In genomic region chr10:126919067-126919466, GRCm38 (mm10) we compare ENCODE assay signal across 8 mouse cellular contexts. TPM values are rescaled to one million over a fixed set of nuclear protein-coding genes. Genes with fewer than 3 reads are reported as not detected.
DNase-seq lines count a peak whose midpoint lies in the region; ATAC-seq and TF ChIP-seq lines count a peak whose summit lies in the region.

No protein-coding gene starts in this region.

- H3K4me3 ChIP-seq in embryonic facial prominence, embryonic 13.5 days, result no peak overlapping the region
- no peak overlapping the region for H3K4me3 ChIP-seq in limb, embryonic 13.5 days
- H3K4me3 ChIP-seq in midbrain, postnatal 0 days (ENCODE audit: low read depth, low read length), result no peak overlapping the region

- H3K4me1 ChIP-seq in embryonic facial prominence, embryonic 13.5 days, result 0 out of 2 replicates have a peak, but pooled peaks cover 2% of the 10 kb centered on the region
- H3K4me1 ChIP-seq in limb, embryonic 13.5 days, result no peaks in the 10 kb centered on the region
- no peaks in the 10 kb centered on the region for H3K4me1 ChIP-seq in midbrain, postnatal 0 days (ENCODE audit: insufficient read depth, low read length)

- peak; percentile 61; the same call in 1 of the 2 replicates for ATAC-seq in embryonic facial prominence, embryonic 13.5 days (ENCODE audit: insufficient number of reproducible peaks, insufficient read depth, low FRiP score, low TSS enrichment, low read depth)
- ATAC-seq in limb, embryonic 13.5 days (ENCODE audit: low FRiP score, low read depth), result peak; percentile 86
- ATAC-seq in midbrain, postnatal 0 days (ENCODE audit: low FRiP score), result peak; percentile 74

- H3K27me3 ChIP-seq in embryonic facial prominence, embryonic 13.5 days, result no peaks in the 10 kb centered on the region
- no peaks in the 10 kb centered on the region for H3K27me3 ChIP-seq in limb, embryonic 13.5 days
- H3K27me3 ChIP-seq in midbrain, postnatal 0 days (ENCODE audit: insufficient read depth, low read length), result no peaks in the 10 kb centered on the region

- 1% methylated on average over 9 of the region's 9 CpGs for WGBS in embryonic facial prominence, embryonic 13.5 days
- WGBS in limb, embryonic 13.5 days, result 2% methylated on average over 9 of the region's 9 CpGs
- WGBS in midbrain, postnatal 0 days, result under 1% methylated on average over 9 of the region's 9 CpGs

- DNase-seq in 3T3-L1 (ENCODE audit: low read depth, low spot score), result peak; percentile 97
- DNase-seq in adrenal gland, postnatal 25 days, result peak; percentile 91
- DNase-seq in heart, adult 8-10 months (ENCODE audit: low spot score), result peak; percentile 95
- DNase-seq in kidney, adult 9 months, result peak; percentile 92
- DNase-seq in midbrain, postnatal 0 days (ENCODE audit: low spot score), result peak; percentile 95
- DNase-seq in spleen, postnatal 14 days (ENCODE audit: low spot score in 2 of 2), result peak; percentile 76 to 86

- H3K4me2 ChIP-seq in embryonic facial prominence, embryonic 13.5 days, result no peak overlapping the region
- no peak overlapping the region; the same call in 1 of the 2 replicates for H3K4me2 ChIP-seq in limb, embryonic 13.5 days (replicated peaks)
- no peak overlapping the region for H3K4me2 ChIP-seq in midbrain, postnatal 0 days (ENCODE audit: low read depth, low read length, poor library complexity, severe bottlenecking)

- peak; percentile 100 for TF ChIP-seq CTCF in midbrain, postnatal 0 days (IDR thresholded peaks at IDR 0.05)

- H3K36me3 ChIP-seq in embryonic facial prominence, embryonic 13.5 days, result no peaks in the 10 kb centered on the region
- H3K36me3 ChIP-seq in limb, embryonic 13.5 days, result no peaks in the 10 kb centered on the region
- H3K36me3 ChIP-seq in midbrain, postnatal 0 days (ENCODE audit: insufficient read depth, low read length), result no peaks in the 10 kb centered on the region

- H3K9me3 ChIP-seq in embryonic facial prominence, embryonic 13.5 days, result no peaks in the 10 kb centered on the region; the same call in 1 of the 2 replicates
- peaks cover 8% of the 10 kb centered on the region for H3K9me3 ChIP-seq in limb, embryonic 13.5 days
- H3K9me3 ChIP-seq in midbrain, postnatal 0 days (ENCODE audit: low read length), result no peaks in the 10 kb centered on the region

- H3K9ac ChIP-seq in embryonic facial prominence, embryonic 13.5 days, result no peak overlapping the region
- H3K9ac ChIP-seq in limb, embryonic 13.5 days, result no peak overlapping the region
- no peak overlapping the region for H3K9ac ChIP-seq in midbrain, postnatal 0 days (replicated peaks; ENCODE audit: low read length, poor library complexity, severe bottlenecking)

- H3K27ac ChIP-seq in embryonic facial prominence, embryonic 13.5 days, result no peak overlapping the region
- H3K27ac ChIP-seq in limb, embryonic 13.5 days, result no peak overlapping the region
- H3K27ac ChIP-seq in midbrain, postnatal 0 days (ENCODE audit: low read depth, low read length), result no peak overlapping the region

RNA-seq across cellular contexts. Expression of gene Atp23, which starts 17.9 kb away (rescaled TPM):
- total RNA-seq in adrenal gland, postnatal 25 days (2021), result 7.6 and 9.5 TPM in 2 replicates
- 19.7 and 19.9 TPM in 2 replicates for polyA plus RNA-seq in embryonic facial prominence, embryonic 13.5 days (2015; fragmentation: Nextera tagmentation; extraction: Ambion mirVana)
- 1 to 10 TPM; 3.7 to 5.8 (median 4.7) TPM for total RNA-seq in heart, adult 8-10 months (2022)
- polyA plus RNA-seq in limb, embryonic 13.5 days (2015; fragmentation: Nextera tagmentation; extraction: Ambion mirVana), result 18.9 and 20.5 TPM in 2 replicates
- 13.2 and 17.4 TPM in 2 replicates for total RNA-seq in midbrain, postnatal 0 days (2014; rRNA removed)
- 18.4 and 19.1 TPM in 2 replicates for polyA plus RNA-seq in midbrain, postnatal 0 days (2015; fragmentation: Nextera tagmentation; extraction: Ambion mirVana)

RNA-seq across cellular contexts. Expression of gene Ctdsp2, which starts 59.5 kb away (rescaled TPM):
- 125 and 197 TPM in 2 replicates for total RNA-seq in adrenal gland, postnatal 25 days (2021)
- polyA plus RNA-seq in embryonic facial prominence, embryonic 13.5 days (2015; fragmentation: Nextera tagmentation; extraction: Ambion mirVana), result 84.8 and 87.4 TPM in 2 replicates
- 100 to 1,000 TPM in 2 of 4 experiments, 10 to 100 TPM in 2; 84.6 to 110 (median 95.0) TPM for total RNA-seq in heart, adult 8-10 months (2022)
- 78.2 and 78.9 TPM in 2 replicates for polyA plus RNA-seq in limb, embryonic 13.5 days (2015; fragmentation: Nextera tagmentation; extraction: Ambion mirVana)
- total RNA-seq in midbrain, postnatal 0 days (2014; rRNA removed), result 50.1 and 54.6 TPM in 2 replicates
- 10.2 and 11.2 TPM in 2 replicates for polyA plus RNA-seq in midbrain, postnatal 0 days (2015; fragmentation: Nextera tagmentation; extraction: Ambion mirVana)
